Mouse (Mus musculus): ENCODE data around the gene Tlx1. TPM values are rescaled to one million over a fixed set of nuclear protein-coding genes. Genes with fewer than 3 reads are reported as not detected.

Gene Tlx1
- polyA plus RNA-seq (2015; fragmentation: Illumina TruSeq; extraction: RNeasy Lipid Tissue Mini Kit (QIAGEN cat#74804); ENCODE audit: insufficient read depth, low read depth, low replicate concordance) = 0.83 TPM

GRCm38 (mm10) chr19:45150490-45151181 lies at the start of gene Tlx1:
Tlx1 (plus strand) TSS chr19:45150680.

Other genes with a start within 250 kb of the Tlx1 start
- 5.3 TPM for gene Slf2, start 219.5 kb upstream of the Tlx1 start, polyA plus RNA-seq (2015; fragmentation: Illumina TruSeq; extraction: RNeasy Lipid Tissue Mini Kit (QIAGEN cat#74804); ENCODE audit: insufficient read depth, low read depth, low replicate concordance)
- 1.1 TPM for gene Sema4g, start 161.6 kb upstream of the Tlx1 start, polyA plus RNA-seq (2015; fragmentation: Illumina TruSeq; extraction: RNeasy Lipid Tissue Mini Kit (QIAGEN cat#74804); ENCODE audit: insufficient read depth, low read depth, low replicate concordance)
- 5.7 TPM for gene Twnk, start 145.0 kb upstream of the Tlx1 start, polyA plus RNA-seq (2015; fragmentation: Illumina TruSeq; extraction: RNeasy Lipid Tissue Mini Kit (QIAGEN cat#74804); ENCODE audit: insufficient read depth, low read depth, low replicate concordance)
- gene Mrpl43, start 144.2 kb upstream of the Tlx1 start, polyA plus RNA-seq (2015; fragmentation: Illumina TruSeq; extraction: RNeasy Lipid Tissue Mini Kit (QIAGEN cat#74804); ENCODE audit: insufficient read depth, low read depth, low replicate concordance) = 12.3 TPM
- gene Lzts2, start 136.3 kb upstream of the Tlx1 start, polyA plus RNA-seq (2015; fragmentation: Illumina TruSeq; extraction: RNeasy Lipid Tissue Mini Kit (QIAGEN cat#74804); ENCODE audit: insufficient read depth, low read depth, low replicate concordance) = 15.3 TPM
- gene Pdzd7, start 105.0 kb upstream of the Tlx1 start, polyA plus RNA-seq (2015; fragmentation: Illumina TruSeq; extraction: RNeasy Lipid Tissue Mini Kit (QIAGEN cat#74804); ENCODE audit: insufficient read depth, low read depth, low replicate concordance) = 1.9 TPM
- 13.4 TPM for gene Sfxn3, start 103.2 kb upstream of the Tlx1 start, polyA plus RNA-seq (2015; fragmentation: Illumina TruSeq; extraction: RNeasy Lipid Tissue Mini Kit (QIAGEN cat#74804); ENCODE audit: insufficient read depth, low read depth, low replicate concordance)
- gene Kazald1, start 75.4 kb upstream of the Tlx1 start, polyA plus RNA-seq (2015; fragmentation: Illumina TruSeq; extraction: RNeasy Lipid Tissue Mini Kit (QIAGEN cat#74804); ENCODE audit: insufficient read depth, low read depth, low replicate concordance) = 4.7 TPM
- gene Lbx1, start 85.1 kb downstream of the Tlx1 start, polyA plus RNA-seq (2015; fragmentation: Illumina TruSeq; extraction: RNeasy Lipid Tissue Mini Kit (QIAGEN cat#74804); ENCODE audit: insufficient read depth, low read depth, low replicate concordance) = not detected
- gene Btrc, start 213.1 kb downstream of the Tlx1 start, polyA plus RNA-seq (2015; fragmentation: Illumina TruSeq; extraction: RNeasy Lipid Tissue Mini Kit (QIAGEN cat#74804); ENCODE audit: insufficient read depth, low read depth, low replicate concordance) = 4.7 TPM